Mouse (Mus musculus) MEL (cell line): ENCODE data around the gene Tax1bp3.

Experiments
- BHLHE40 ChIP-seq: IDR thresholded peaks from 2 replicates; pipeline ENCODE4 v1.6.1; 2012; ENCODE audit warnings: low read depth, mild to moderate bottlenecking, inconsistent platforms, low read length, improper control_type of control experiment, borderline replicate concordance
- CHD2 ChIP-seq: IDR thresholded peaks from 2 replicates; pipeline ENCODE4 v1.6.1; 2011; ENCODE audit warnings: low read length, improper control_type of control experiment
- CTCF ChIP-seq, 3 experiments: IDR thresholded peaks in 2 of 3; conservative IDR thresholded peaks in 1 of 3; 2 replicates each; pipeline ENCODE4 v1.5.1; 2011 to 2012; ENCODE audit warnings: low read length in 3 of 3, low read depth in 2 of 3, mild to moderate bottlenecking in 2 of 3, improper control_type of control experiment in 1 of 3, inconsistent platforms in 1 of 3, mixed read lengths in 1 of 3, moderate library complexity in 1 of 3; ENCODE audit not compliant: control insufficient read depth in 1 of 3, insufficient read depth in 1 of 3, poor library complexity in 1 of 3, severe bottlenecking in 1 of 3
- EP300 ChIP-seq, 2 experiments: IDR thresholded peaks; 2 replicates each; pipeline ENCODE4 v1.6.1; 2011; ENCODE audit warnings: improper control_type of control experiment in 2 of 2, low read length in 2 of 2, low read depth in 1 of 2, mild to moderate bottlenecking in 1 of 2
- GABPA ChIP-seq: IDR thresholded peaks from 2 replicates; pipeline ENCODE4 v1.6.1; 2012; ENCODE audit warnings: low read depth, mild to moderate bottlenecking, inconsistent platforms, low read length, improper control_type of control experiment, moderate library complexity
- MAZ ChIP-seq: IDR thresholded peaks from 2 replicates; pipeline ENCODE4 v1.6.1; 2012; ENCODE audit warnings: low read depth, mild to moderate bottlenecking, inconsistent platforms, low read length, improper control_type of control experiment
- MEF2A ChIP-seq: IDR thresholded peaks from 2 replicates; pipeline ENCODE4 v1.6.1; 2014; ENCODE audit warnings: low read depth, mild to moderate bottlenecking, inconsistent platforms, low read length, improper control_type of control experiment; ENCODE audit not compliant: poor library complexity, insufficient replicate concordance, severe bottlenecking; ENCODE audit errors: extremely low read depth
- NELFE ChIP-seq: IDR thresholded peaks from 2 replicates; pipeline ENCODE4 v1.6.1; 2011; ENCODE audit warnings: low read depth, low read length, improper control_type of control experiment
- POLR2A ChIP-seq, 2 experiments: IDR thresholded peaks; 2 replicates each; pipeline ENCODE4 v1.6.1; 2011 to 2012; ENCODE audit warnings: low read length in 2 of 2, mild to moderate bottlenecking in 2 of 2, control low read depth in 1 of 2, improper control_type of control experiment in 1 of 2, low read depth in 1 of 2, moderate library complexity in 1 of 2; ENCODE audit not compliant: control insufficient read depth in 1 of 2, insufficient read depth in 1 of 2, poor library complexity in 1 of 2
- POLR2AphosphoS2 ChIP-seq: IDR thresholded peaks from 2 replicates; pipeline ENCODE4 v1.6.1; 2011; ENCODE audit warnings: low read length, improper control_type of control experiment
- SIN3A ChIP-seq: IDR thresholded peaks from 2 replicates; pipeline ENCODE4 v1.6.1; 2012; ENCODE audit warnings: low read length, improper control_type of control experiment, inconsistent platforms
- TBP ChIP-seq: IDR thresholded peaks from 2 replicates; pipeline ENCODE4 v1.8.0; 2011; ENCODE audit warnings: low read depth, low read length, improper control_type of control experiment
- UBTF ChIP-seq: IDR thresholded peaks from 2 replicates; pipeline ENCODE4 v1.6.1; 2012; ENCODE audit warnings: low read depth, mild to moderate bottlenecking, inconsistent platforms, low read length, improper control_type of control experiment, moderate library complexity, borderline replicate concordance; ENCODE audit not compliant: insufficient read depth

GRCm38 (mm10) chr11:73193047-73193446 is 16.2 kb downstream of the Tax1bp3 start:
- TF ChIP-seq NELFE (no peak), TBP (no peak), MAZ (no peak), EP300 (IDR thresholded peaks at IDR 0.05; ENCODE audit: low read depth in 1 of 2, low read length in 2 of 2) (no peak), POLR2AphosphoS2 (no peak), SIN3A (no peak), CTCF (IDR thresholded peaks at IDR 0.05 in 2 of 3, conservative IDR thresholded peaks at IDR 0.05 in 1 of 3; ENCODE audit: control insufficient read depth in 1 of 3, insufficient read depth in 1 of 3, low read depth in 2 of 3, low read length in 3 of 3, poor library complexity in 1 of 3, severe bottlenecking in 1 of 3) (no peak), UBTF (no peak), BHLHE40 (no peak), GABPA (no peak), POLR2A (IDR thresholded peaks at IDR 0.05; ENCODE audit: control insufficient read depth in 1 of 2, insufficient read depth in 1 of 2, low read depth in 1 of 2, low read length in 2 of 2, poor library complexity in 1 of 2) (no peak), CHD2 (no peak), MEF2A (no peak)
